Mouse (Mus musculus): Measurements from ENCODE around the gene Mettl1.

Mettl1 gene

GRCm38 (mm10) chr10:127083915-127084306 lies 42.7 kb downstream of the Mettl1 start:
- no peak for DNase-seq (ENCODE audit: low spot score in 2 of 2)

DNA sequence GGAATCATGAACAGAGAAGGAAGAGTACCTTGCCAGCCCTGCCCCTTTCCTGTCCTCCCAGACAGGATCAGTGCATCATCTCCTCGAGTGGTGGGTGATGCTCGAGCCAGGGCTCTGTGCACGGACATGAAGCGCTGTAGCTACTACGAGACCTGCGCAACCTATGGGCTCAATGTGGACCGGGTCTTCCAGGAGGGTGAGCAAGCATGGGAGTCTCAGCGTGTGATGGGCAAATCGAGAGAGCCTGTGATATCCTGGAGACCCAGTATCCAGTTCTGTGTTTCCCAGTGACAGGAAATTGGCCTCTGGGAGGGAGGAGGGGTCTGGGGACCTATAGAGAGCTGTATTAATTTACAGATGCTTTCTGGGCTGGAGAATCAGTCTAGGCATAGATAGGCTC lies 43.8 kb downstream of the Mettl1 start:
- DNase-seq (ENCODE audit: low spot score in 2 of 2): no peak

DNA sequence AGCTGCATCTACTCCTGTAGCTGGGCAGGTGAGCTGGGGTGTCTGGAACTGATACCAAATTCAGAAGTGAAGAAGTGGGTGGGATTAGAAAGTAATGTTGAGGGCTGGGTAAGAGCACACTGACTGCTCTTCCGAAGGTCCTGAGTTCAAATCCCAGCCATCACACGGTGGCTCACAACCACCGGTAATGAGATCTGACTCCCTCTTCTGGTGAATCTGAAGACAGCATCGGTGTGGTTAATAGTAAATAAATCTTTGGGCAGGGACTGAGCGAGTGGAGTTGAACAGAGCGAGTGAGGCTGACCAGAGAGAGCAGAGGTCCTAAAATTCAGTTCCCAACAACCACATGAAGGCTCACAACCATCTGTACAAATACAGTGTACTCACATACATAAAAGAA lies 44.4 kb downstream of the Mettl1 start:
- DNase-seq (ENCODE audit: low spot score in 2 of 2): no peak

DNA sequence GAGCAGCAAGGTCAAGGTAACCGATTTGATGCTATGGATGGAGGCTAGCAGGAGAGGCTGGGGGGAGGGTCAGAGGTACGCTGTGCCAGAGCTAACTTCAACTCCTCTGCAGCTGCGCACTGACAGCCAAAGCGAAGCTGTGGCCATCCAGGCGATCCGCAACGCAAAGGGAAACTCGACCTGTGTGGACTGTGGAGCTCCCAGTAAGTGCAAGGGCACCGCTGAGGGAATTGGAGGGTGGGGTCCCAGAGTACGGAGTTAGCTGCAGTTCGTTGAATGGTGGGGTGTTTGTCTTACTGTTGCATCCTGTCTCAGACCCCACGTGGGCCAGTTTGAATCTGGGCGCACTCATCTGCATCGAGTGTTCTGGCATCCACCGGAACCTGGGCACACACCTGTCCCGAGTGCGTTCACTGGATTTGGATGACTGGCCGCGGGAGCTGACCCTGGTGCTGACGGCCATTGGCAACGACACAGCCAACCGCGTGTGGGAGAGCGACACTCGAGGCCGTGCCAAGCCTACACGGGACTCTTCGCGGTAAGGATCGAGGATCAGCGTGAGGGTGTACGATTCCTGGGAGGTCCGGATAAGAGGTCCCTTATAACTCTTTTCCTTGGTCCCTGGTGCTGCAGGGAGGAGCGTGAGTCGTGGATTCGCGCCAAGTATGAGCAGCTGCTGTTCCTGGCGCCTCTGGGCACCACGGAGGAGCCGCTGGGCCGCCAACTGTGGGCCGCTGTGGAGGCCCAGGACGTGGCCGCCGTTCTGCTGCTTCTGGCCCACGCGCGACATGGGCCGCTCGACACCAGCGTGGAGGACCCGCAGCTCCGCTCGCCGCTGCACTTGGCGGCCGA lies 49.6 kb downstream of the Mettl1 start:
- DNase-seq (ENCODE audit: low spot score in 2 of 2): no peak

DNA sequence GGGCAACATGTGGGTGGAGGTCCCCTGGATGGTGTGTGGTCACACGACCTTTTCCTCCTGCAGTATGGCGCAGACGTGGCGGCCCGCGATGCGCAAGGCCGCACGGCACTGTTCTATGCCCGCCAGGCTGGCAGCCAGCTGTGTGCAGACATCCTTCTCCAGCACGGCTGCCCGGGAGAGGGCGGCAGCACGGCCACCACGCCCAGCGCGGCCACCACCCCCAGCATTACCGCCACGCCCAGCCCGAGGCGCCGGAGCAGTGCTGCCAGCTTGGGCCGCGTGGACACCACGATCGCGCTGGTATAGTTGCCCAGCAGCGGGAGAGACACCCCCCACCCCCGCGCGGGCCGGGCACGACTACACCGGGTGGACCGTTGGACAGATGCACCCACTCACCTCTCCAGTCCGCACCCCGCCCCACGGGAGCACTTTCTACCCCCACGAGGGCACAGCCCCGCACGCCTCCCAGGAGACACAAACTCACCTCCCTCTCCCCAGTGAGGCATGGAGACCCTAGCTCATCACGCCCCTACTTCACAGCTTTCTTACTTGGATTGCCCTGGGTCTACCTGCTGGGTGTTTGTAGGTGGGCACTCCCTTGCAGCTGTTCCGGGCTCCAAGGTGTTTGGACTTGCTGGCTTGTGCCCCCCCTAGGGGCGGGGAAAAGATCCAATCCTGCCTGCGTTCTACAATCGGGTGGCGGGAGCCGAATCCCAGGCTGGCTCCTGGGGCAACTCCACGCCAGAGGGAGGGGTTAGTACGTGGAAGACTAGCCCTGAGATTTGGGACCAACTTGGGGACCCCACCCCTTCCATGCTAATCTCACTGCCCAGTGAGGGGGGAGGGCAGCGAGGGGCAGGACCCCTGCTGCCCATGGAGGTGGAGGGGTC lies 50.5 kb downstream of the Mettl1 start:
- DNase-seq (ENCODE audit: low spot score in 2 of 2): peak in 1 of 2 experiments; percentile 37

DNA sequence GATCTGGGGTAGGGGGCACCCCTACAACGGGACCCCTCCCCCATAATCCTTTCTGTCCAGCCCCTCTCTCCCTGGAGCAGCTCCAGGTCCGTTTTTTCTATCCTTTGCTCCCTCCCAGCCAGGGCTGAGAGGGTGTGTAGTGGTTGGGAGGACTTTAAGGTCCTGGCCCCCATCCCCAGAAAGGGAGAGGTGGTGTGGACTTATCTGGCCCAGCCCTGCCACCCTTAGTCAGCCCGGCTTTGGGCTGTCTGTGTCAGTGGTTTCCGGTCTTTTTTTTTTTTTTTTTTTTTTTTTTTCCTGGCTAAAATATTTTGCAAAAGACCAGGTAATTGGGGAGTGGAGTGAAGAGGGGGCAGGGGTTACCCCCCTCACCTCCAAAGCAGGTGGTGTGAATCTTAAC lies 51.5 kb downstream of the Mettl1 start:
- no peak for DNase-seq (ENCODE audit: low spot score in 2 of 2)

DNA sequence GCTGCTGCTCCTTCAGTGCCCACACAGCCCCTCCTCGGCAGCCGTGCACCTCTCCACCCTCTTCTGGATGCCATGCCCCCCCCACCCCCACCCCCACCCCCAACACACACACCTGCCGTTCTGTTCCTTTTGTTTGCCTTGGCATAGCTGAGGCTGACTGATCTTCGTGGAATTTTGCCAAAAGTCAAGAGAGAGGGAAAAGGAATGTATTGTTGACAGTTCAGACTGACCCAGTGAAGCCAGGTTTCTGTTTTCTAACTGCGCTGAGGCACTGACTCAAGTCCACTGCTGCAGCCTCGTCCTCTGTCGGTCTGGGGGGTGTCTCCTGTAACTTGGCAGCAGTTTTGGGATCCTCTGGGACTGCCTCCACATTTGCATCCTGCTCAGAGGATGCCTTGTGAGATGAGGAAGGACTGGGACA lies 53.2 kb downstream of the Mettl1 start:
- DNase-seq (ENCODE audit: low spot score in 2 of 2): no peak
